Mouse (Mus musculus): Measurements from ENCODE around the gene Kbtbd2. TPM values are rescaled to one million over a fixed set of nuclear protein-coding genes. Genes with fewer than 3 reads are reported as not detected.

The Kbtbd2 gene
- 31.2 and 33.9 TPM in 2 replicates for polyA plus RNA-seq (2014; fragmentation: Nextera tagmentation; extraction: Ambion mirVana)

GRCm38 (mm10) chr6:56797311-56798151 is at the start of gene Kbtbd2:
Kbtbd2 (minus strand) TSS chr6:56797813.
- H3K4me1 ChIP-seq (ENCODE audit: control insufficient read depth, insufficient read depth, low read length), result 0 out of 2 replicates have a peak, but pooled peaks cover 2% of the 10 kb centered on the region
- H3K36me3 ChIP-seq (ENCODE audit: control insufficient read depth, insufficient read depth, low read length), result no peaks in the 10 kb centered on the region
- H3K27me3 ChIP-seq (ENCODE audit: control insufficient read depth, insufficient read depth, low read length), result no peaks in the 10 kb centered on the region
- H3K9me3 ChIP-seq (ENCODE audit: control insufficient read depth, low read length), result no peaks in the 10 kb centered on the region
- WGBS, result under 1% methylated on average over 73 of the region's 98 CpGs
- peak within 1 kb of the TSS; percentile 68 for H3K4me2 ChIP-seq (ENCODE audit: low read depth)
- ATAC-seq (ENCODE audit: insufficient read depth, low FRiP score, low TSS enrichment), result peak; percentile 95
- DNase-seq (ENCODE audit: low spot score), result peak; percentile 94
- H3K27ac ChIP-seq (ENCODE audit: low read depth, low read length), result peak within 1 kb of the TSS; percentile 99
- peak within 1 kb of the TSS; percentile 95 for H3K9ac ChIP-seq (ENCODE audit: low read length)
- peak within 1 kb of the TSS; percentile 66 for H3K4me3 ChIP-seq (ENCODE audit: low read depth, low read length)

- H3K4me2 ChIP-seq (ENCODE audit: low read depth), result no peak overlapping the region
- DNase-seq (ENCODE audit: low spot score) (no peak), ATAC-seq (ENCODE audit: insufficient read depth, low FRiP score, low TSS enrichment) (no peak)
- H3K36me3 ChIP-seq (ENCODE audit: control insufficient read depth, insufficient read depth, low read length), result no peaks in the 10 kb centered on the region
- H3K4me1 ChIP-seq (ENCODE audit: control insufficient read depth, insufficient read depth, low read length), result no peaks in the 10 kb centered on the region
- H3K9ac ChIP-seq (ENCODE audit: low read length), result no peak overlapping the region
- no peak overlapping the region for H3K4me3 ChIP-seq (ENCODE audit: low read depth, low read length)
- WGBS, result 94% methylated on average over 2 of the region's 2 CpGs
- H3K27ac ChIP-seq (ENCODE audit: low read depth, low read length), result no peak overlapping the region
- no peaks in the 10 kb centered on the region for H3K27me3 ChIP-seq (ENCODE audit: control insufficient read depth, insufficient read depth, low read length)
- no peaks in the 10 kb centered on the region for H3K9me3 ChIP-seq (ENCODE audit: control insufficient read depth, low read length)
Measured at GRCm38 (mm10) chr6:56844365-56844764, 46.8 kb upstream of the Kbtbd2 start.

- DNase-seq (ENCODE audit: low spot score) (no peak), ATAC-seq (ENCODE audit: insufficient read depth, low FRiP score, low TSS enrichment) (no peak)
- no peak overlapping the region for H3K9ac ChIP-seq (ENCODE audit: low read length)
- H3K4me3 ChIP-seq (ENCODE audit: low read depth, low read length), result no peak overlapping the region
- H3K27me3 ChIP-seq (ENCODE audit: control insufficient read depth, insufficient read depth, low read length), result no peaks in the 10 kb centered on the region
- no peaks in the 10 kb centered on the region for H3K9me3 ChIP-seq (ENCODE audit: control insufficient read depth, low read length)
- H3K4me1 ChIP-seq (ENCODE audit: control insufficient read depth, insufficient read depth, low read length), result no peaks in the 10 kb centered on the region
- H3K36me3 ChIP-seq (ENCODE audit: control insufficient read depth, insufficient read depth, low read length), result no peaks in the 10 kb centered on the region
- 78% methylated on average over 3 of the region's 3 CpGs for WGBS
- no peak overlapping the region for H3K27ac ChIP-seq (ENCODE audit: low read depth, low read length)
- H3K4me2 ChIP-seq (ENCODE audit: low read depth), result no peak overlapping the region
Measured at GRCm38 (mm10) chr6:56843229-56843628, 45.6 kb upstream of the Kbtbd2 start.

- H3K27ac ChIP-seq (ENCODE audit: low read depth, low read length), result no peak overlapping the region
- H3K9me3 ChIP-seq (ENCODE audit: control insufficient read depth, low read length), result no peaks in the 10 kb centered on the region
- 92% methylated on average over 3 of the region's 3 CpGs for WGBS
- no peak overlapping the region for H3K4me2 ChIP-seq (ENCODE audit: low read depth)
- H3K4me3 ChIP-seq (ENCODE audit: low read depth, low read length), result no peak overlapping the region
- no peaks in the 10 kb centered on the region for H3K27me3 ChIP-seq (ENCODE audit: control insufficient read depth, insufficient read depth, low read length)
- no peak overlapping the region for H3K9ac ChIP-seq (ENCODE audit: low read length)
- no peaks in the 10 kb centered on the region; the same call in 1 of the 2 replicates for H3K36me3 ChIP-seq (ENCODE audit: control insufficient read depth, insufficient read depth, low read length)
- DNase-seq (ENCODE audit: low spot score) (no peak), ATAC-seq (ENCODE audit: insufficient read depth, low FRiP score, low TSS enrichment) (no peak)
- H3K4me1 ChIP-seq (ENCODE audit: control insufficient read depth, insufficient read depth, low read length), result no peaks in the 10 kb centered on the region
Measured at GRCm38 (mm10) chr6:56837621-56838020, 40.0 kb upstream of the Kbtbd2 start.

- Histone ChIP-seq H3K27me3 (ENCODE audit: control insufficient read depth, insufficient read depth, low read length) (no peaks in the 10 kb centered on the region), H3K36me3 (ENCODE audit: control insufficient read depth, insufficient read depth, low read length) (no peaks in the 10 kb centered on the region; the same call in 1 of the 2 replicates), H3K9ac (ENCODE audit: low read length) (no peak overlapping the region), H3K4me3 (ENCODE audit: low read depth, low read length) (no peak overlapping the region), H3K9me3 (ENCODE audit: control insufficient read depth, low read length) (no peaks in the 10 kb centered on the region), H3K4me1 (ENCODE audit: control insufficient read depth, insufficient read depth, low read length) (no peaks in the 10 kb centered on the region), H3K4me2 (ENCODE audit: low read depth) (no peak overlapping the region), H3K27ac (ENCODE audit: low read depth, low read length) (no peak overlapping the region)
- DNase-seq (ENCODE audit: low spot score) (no peak), ATAC-seq (ENCODE audit: insufficient read depth, low FRiP score, low TSS enrichment) (no peak)
- 92% methylated on average over 12 of the region's 12 CpGs for WGBS
Measured at GRCm38 (mm10) chr6:56837166-56837565, 39.6 kb upstream of the Kbtbd2 start.

GRCm38 (mm10) chr6:56835532-56835931 is 37.9 kb upstream of the Kbtbd2 start:
- Histone ChIP-seq H3K9ac (ENCODE audit: low read length) (no peak overlapping the region), H3K36me3 (ENCODE audit: control insufficient read depth, insufficient read depth, low read length) (no peaks in the 10 kb centered on the region; the same call in 1 of the 2 replicates), H3K27me3 (ENCODE audit: control insufficient read depth, insufficient read depth, low read length) (no peaks in the 10 kb centered on the region), H3K4me1 (ENCODE audit: control insufficient read depth, insufficient read depth, low read length) (no peaks in the 10 kb centered on the region), H3K4me3 (ENCODE audit: low read depth, low read length) (no peak overlapping the region), H3K9me3 (ENCODE audit: control insufficient read depth, low read length) (no peaks in the 10 kb centered on the region), H3K27ac (ENCODE audit: low read depth, low read length) (no peak overlapping the region), H3K4me2 (ENCODE audit: low read depth) (no peak overlapping the region)
- DNase-seq (ENCODE audit: low spot score) (no peak), ATAC-seq (ENCODE audit: insufficient read depth, low FRiP score, low TSS enrichment) (no peak)
- WGBS, result 91% methylated on average over 10 of the region's 10 CpGs

GRCm38 (mm10) chr6:56834769-56835168 is 37.2 kb upstream of the Kbtbd2 start:
- DNase-seq (ENCODE audit: low spot score) (no peak), ATAC-seq (ENCODE audit: insufficient read depth, low FRiP score, low TSS enrichment) (no peak)
- WGBS, result 67% methylated on average over 5 of the region's 5 CpGs
- H3K9ac ChIP-seq (ENCODE audit: low read length), result no peak overlapping the region
- H3K4me2 ChIP-seq (ENCODE audit: low read depth), result no peak overlapping the region
- H3K27me3 ChIP-seq (ENCODE audit: control insufficient read depth, insufficient read depth, low read length), result no peaks in the 10 kb centered on the region
- H3K4me3 ChIP-seq (ENCODE audit: low read depth, low read length), result no peak overlapping the region
- no peak overlapping the region for H3K27ac ChIP-seq (ENCODE audit: low read depth, low read length)
- H3K4me1 ChIP-seq (ENCODE audit: control insufficient read depth, insufficient read depth, low read length), result no peaks in the 10 kb centered on the region
- H3K36me3 ChIP-seq (ENCODE audit: control insufficient read depth, insufficient read depth, low read length), result no peaks in the 10 kb centered on the region; the same call in 1 of the 2 replicates
- no peaks in the 10 kb centered on the region for H3K9me3 ChIP-seq (ENCODE audit: control insufficient read depth, low read length)

- Histone ChIP-seq H3K4me3 (ENCODE audit: low read depth, low read length) (peak overlapping the region; percentile 58), H3K9ac (ENCODE audit: low read length) (no peak overlapping the region), H3K27me3 (ENCODE audit: control insufficient read depth, insufficient read depth, low read length) (no peaks in the 10 kb centered on the region), H3K36me3 (ENCODE audit: control insufficient read depth, insufficient read depth, low read length) (no peaks in the 10 kb centered on the region; the same call in 1 of the 2 replicates), H3K27ac (ENCODE audit: low read depth, low read length) (no peak overlapping the region), H3K9me3 (ENCODE audit: control insufficient read depth, low read length) (no peaks in the 10 kb centered on the region), H3K4me2 (ENCODE audit: low read depth) (peak overlapping the region; percentile 71), H3K4me1 (ENCODE audit: control insufficient read depth, insufficient read depth, low read length) (no peaks in the 10 kb centered on the region)
- no peak for DNase-seq (ENCODE audit: low spot score)
- ATAC-seq (ENCODE audit: insufficient read depth, low FRiP score, low TSS enrichment), result no peak
Measured at GRCm38 (mm10) chr6:56832830-56833229, 35.2 kb upstream of the Kbtbd2 start.

GRCm38 (mm10) chr6:56832407-56832796 is 34.8 kb upstream of the Kbtbd2 start:
- Histone ChIP-seq H3K27ac (ENCODE audit: low read depth, low read length) (peak overlapping the region; percentile 39; the same call in 1 of the 2 replicates), H3K4me1 (ENCODE audit: control insufficient read depth, insufficient read depth, low read length) (no peaks in the 10 kb centered on the region), H3K36me3 (ENCODE audit: control insufficient read depth, insufficient read depth, low read length) (no peaks in the 10 kb centered on the region; the same call in 1 of the 2 replicates), H3K4me3 (ENCODE audit: low read depth, low read length) (peak overlapping the region; percentile 58), H3K9me3 (ENCODE audit: control insufficient read depth, low read length) (no peaks in the 10 kb centered on the region), H3K9ac (ENCODE audit: low read length) (peak overlapping the region; percentile 77), H3K27me3 (ENCODE audit: control insufficient read depth, insufficient read depth, low read length) (no peaks in the 10 kb centered on the region), H3K4me2 (ENCODE audit: low read depth) (peak overlapping the region; percentile 71)
- DNase-seq (ENCODE audit: low spot score) (no peak), ATAC-seq (ENCODE audit: insufficient read depth, low FRiP score, low TSS enrichment) (peak; percentile 45; the same call in 1 of the 2 replicates)
- 3% methylated on average over 15 of the region's 15 CpGs for WGBS
